Mouse (Mus musculus): ENCODE measurements around the gene Hpse2. TPM values are rescaled to one million over a fixed set of nuclear protein-coding genes. Genes with fewer than 3 reads are reported as not detected.
"Not testable (repeated sequence)": the region's sequence is repeated elsewhere in the genome, so short reads cannot be mapped to it uniquely, and the experiment has no call there.

Gene Hpse2
- polyA plus RNA-seq, 1 experiment from 2014 or later = 0.13 TPM

DNA sequence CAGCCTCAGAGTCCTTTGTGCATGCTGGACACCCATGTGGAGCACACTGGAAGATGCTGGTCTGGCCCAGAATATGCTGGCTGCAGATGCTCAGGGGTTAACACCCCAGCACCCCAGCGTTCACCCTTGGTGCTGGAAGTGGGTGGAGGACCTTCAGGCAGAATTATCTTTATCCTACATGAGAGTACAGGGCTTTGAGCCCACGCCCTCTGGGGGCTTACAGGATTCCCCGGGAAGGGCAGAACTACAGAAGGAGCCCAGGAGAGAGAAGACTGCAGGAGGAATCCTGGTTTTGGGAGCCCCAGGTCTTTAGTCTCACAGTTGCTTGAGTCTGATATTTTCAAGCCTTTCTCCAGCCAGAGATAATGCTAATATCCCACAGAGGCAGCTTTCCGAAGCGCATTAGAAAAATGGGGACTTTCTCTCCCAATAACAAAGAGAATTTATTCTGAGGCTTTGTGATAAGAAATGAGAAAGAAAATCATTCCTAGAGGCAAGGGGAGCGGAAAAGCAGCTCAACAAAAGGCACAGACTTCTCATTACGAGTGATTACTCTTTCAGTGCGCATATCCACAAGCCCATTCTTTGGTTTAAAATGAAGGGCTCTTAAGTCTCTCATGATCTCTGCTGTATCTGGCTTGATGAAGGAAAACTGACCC is 602.5 kb downstream of the Hpse2 start:
- Histone ChIP-seq H3K9me3 (ENCODE audit: control insufficient read depth, low read length) (no peaks in the 10 kb centered on the region), H3K27ac (ENCODE audit: low read length) (no peak overlapping the region), H3K4me1 (replicated peaks; ENCODE audit: control insufficient read depth, insufficient read depth, low read length) (peaks cover 8% of the 10 kb centered on the region), H3K27me3 (replicated peaks; ENCODE audit: control insufficient read depth, insufficient read depth, low read length) (peaks cover 3% of the 10 kb centered on the region), H3K9ac (replicated peaks; ENCODE audit: low read depth, low read length) (no peak overlapping the region; the same call in 1 of the 2 replicates), H3K36me3 (ENCODE audit: control insufficient read depth, insufficient read depth) (no peaks in the 10 kb centered on the region), H3K4me3 (replicated peaks; ENCODE audit: low read length) (no peak overlapping the region), H3K4me2 (ENCODE audit: low read length) (0 out of 2 replicates have a peak overlapping the region, but pooled peaks have one; percentile 7)
- ATAC-seq = peak; percentile 38; the same call in 1 of the 2 replicates
- WGBS = 11% methylated on average over 8 of the region's 8 CpGs

DNA sequence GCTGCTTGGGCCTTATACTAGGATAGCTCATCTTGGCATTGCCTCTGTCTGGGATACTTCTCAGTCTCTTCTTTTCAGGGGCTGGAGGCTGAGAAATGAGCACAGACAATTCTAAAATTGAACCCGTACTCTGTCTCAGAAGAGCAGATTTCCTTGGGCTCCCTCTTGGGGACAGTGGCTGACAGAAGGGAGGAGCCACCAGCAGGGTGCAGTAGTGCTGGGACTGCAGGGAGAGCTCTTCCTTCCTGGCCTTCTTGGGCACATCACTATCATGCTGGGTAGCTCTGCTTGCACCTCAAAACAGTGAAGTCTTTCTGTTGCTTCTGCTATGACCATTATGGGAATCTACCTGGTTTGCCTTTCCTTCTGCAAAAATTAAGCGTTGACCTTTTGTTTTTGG is 603.0 kb downstream of the Hpse2 start:
- Histone ChIP-seq H3K4me2 (ENCODE audit: low read length) (no peak overlapping the region), H3K9me3 (ENCODE audit: control insufficient read depth, low read length) (no peaks in the 10 kb centered on the region), H3K36me3 (ENCODE audit: control insufficient read depth, insufficient read depth) (no peaks in the 10 kb centered on the region), H3K27ac (ENCODE audit: low read length) (no peak overlapping the region), H3K27me3 (replicated peaks; ENCODE audit: control insufficient read depth, insufficient read depth, low read length) (peaks cover 3% of the 10 kb centered on the region), H3K4me3 (replicated peaks; ENCODE audit: low read length) (no peak overlapping the region), H3K9ac (replicated peaks; ENCODE audit: low read depth, low read length) (no peak overlapping the region), H3K4me1 (replicated peaks; ENCODE audit: control insufficient read depth, insufficient read depth, low read length) (peaks cover 9% of the 10 kb centered on the region)
- ATAC-seq = no peak
- WGBS = 35% methylated on average over 2 of the region's 2 CpGs

DNA sequence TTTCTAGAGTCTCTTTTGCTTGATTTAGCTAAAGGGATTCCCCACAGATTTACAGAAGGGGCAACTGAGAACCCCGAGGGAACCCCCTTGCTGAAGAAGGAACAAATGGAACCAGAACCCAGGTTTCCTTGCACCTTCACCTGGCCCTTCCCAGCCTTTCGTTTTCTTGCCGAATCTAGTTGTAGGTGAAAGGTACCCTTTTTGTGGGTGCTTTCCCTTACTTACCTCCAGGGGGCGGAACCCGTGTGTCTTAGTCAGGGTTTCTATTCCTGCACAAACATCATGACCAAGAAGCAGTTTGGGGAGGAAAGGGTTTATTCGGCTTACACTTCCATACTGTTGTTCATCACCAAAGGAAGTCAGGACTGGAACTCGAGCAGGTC is 608.0 kb downstream of the Hpse2 start:
- H3K27me3 ChIP-seq (replicated peaks; ENCODE audit: control insufficient read depth, insufficient read depth, low read length); H3K36me3 ChIP-seq (ENCODE audit: control insufficient read depth, insufficient read depth); H3K9me3 ChIP-seq (ENCODE audit: control insufficient read depth, low read length); H3K4me1 ChIP-seq (replicated peaks; ENCODE audit: control insufficient read depth, insufficient read depth, low read length); ATAC-seq: not testable (repeated sequence)
- H3K27ac ChIP-seq (ENCODE audit: low read length) = peak overlapping the region; percentile 92
- H3K4me2 ChIP-seq (ENCODE audit: low read length) = peak overlapping the region; percentile 75
- peak overlapping the region; percentile 81 for H3K9ac ChIP-seq (replicated peaks; ENCODE audit: low read depth, low read length)
- H3K4me3 ChIP-seq (replicated peaks; ENCODE audit: low read length) = peak overlapping the region; percentile 71
- 56% methylated on average over 7 of the region's 7 CpGs for WGBS

DNA sequence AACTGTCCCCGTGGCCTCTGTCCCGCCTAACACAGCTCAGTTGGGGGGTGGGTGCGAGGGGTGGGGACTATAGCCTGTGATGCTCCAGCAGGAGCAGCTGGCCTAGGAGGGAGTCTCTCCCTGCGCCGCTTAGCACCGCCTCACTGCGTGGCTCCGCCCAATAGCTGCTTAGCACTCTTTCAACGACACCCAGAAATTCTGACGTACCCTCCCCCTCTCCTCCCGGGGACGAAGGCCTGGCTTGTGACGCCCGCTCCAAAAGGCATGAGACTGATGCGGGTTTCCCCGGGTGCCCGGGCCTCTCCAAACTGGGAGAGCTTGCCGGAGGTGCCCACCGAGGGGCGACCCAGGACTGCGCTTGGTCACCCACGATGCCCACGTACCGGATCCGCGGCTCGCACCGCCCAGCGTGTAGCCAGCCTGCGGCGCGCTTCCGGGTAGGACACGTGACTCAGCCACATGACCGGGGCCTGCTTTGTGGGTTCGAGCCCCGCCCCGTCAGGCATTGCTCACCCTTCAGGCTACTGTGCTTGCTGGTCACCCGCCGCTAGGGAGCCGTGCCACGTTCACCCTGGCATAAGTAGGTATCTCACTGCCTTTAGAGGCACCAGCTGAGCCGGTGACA is 608.5 kb downstream of the Hpse2 start, which contains the start of gene Hps1:
Gene Hps1, minus strand, starts transcription at position 448 of the 625 bp plus-strand sequence.
- under 1% methylated on average over 43 of the region's 43 CpGs for WGBS
- peak; percentile 99 for ATAC-seq
- Histone ChIP-seq H3K9me3 (ENCODE audit: control insufficient read depth, low read length) (no peaks in the 10 kb centered on the region), H3K27ac (ENCODE audit: low read length) (peak within 1 kb of the TSS; percentile 92), H3K4me2 (ENCODE audit: low read length) (peak within 1 kb of the TSS; percentile 75), H3K27me3 (replicated peaks; ENCODE audit: control insufficient read depth, insufficient read depth, low read length) (no peaks in the 10 kb centered on the region), H3K36me3 (ENCODE audit: control insufficient read depth, insufficient read depth) (no peaks in the 10 kb centered on the region), H3K4me3 (replicated peaks; ENCODE audit: low read length) (peak within 1 kb of the TSS; percentile 71), H3K4me1 (replicated peaks; ENCODE audit: control insufficient read depth, insufficient read depth, low read length) (peaks cover 8% of the 10 kb centered on the region), H3K9ac (replicated peaks; ENCODE audit: low read depth, low read length) (peak within 1 kb of the TSS; percentile 81)

DNA sequence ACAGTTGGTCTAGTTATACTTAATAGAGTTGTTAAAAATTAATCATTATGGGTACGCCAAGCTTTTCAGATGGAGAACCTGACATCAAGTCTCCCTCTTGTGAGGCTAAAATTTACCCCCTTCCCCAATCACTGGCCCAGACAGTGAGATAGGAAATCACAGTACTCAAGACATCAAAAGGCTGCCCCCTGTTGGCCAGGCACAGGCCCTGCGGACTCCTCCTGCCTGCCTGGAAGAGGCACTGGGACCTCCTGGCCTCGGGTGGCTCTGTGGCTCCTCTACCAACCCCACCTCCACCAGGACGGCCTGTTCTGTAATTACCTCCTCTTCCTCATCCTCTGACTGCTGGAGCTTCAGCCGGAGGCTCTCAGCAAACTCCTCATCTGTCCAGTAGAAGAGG is 610.4 kb downstream of the Hpse2 start:
- Histone ChIP-seq H3K36me3 (ENCODE audit: control insufficient read depth, insufficient read depth) (no peaks in the 10 kb centered on the region), H3K27ac (ENCODE audit: low read length) (no peak overlapping the region), H3K9ac (replicated peaks; ENCODE audit: low read depth, low read length) (no peak overlapping the region), H3K4me2 (ENCODE audit: low read length) (no peak overlapping the region), H3K4me3 (replicated peaks; ENCODE audit: low read length) (no peak overlapping the region), H3K9me3 (ENCODE audit: control insufficient read depth, low read length) (no peaks in the 10 kb centered on the region), H3K27me3 (replicated peaks; ENCODE audit: control insufficient read depth, insufficient read depth, low read length) (no peaks in the 10 kb centered on the region), H3K4me1 (replicated peaks; ENCODE audit: control insufficient read depth, insufficient read depth, low read length) (peaks cover 8% of the 10 kb centered on the region)
- no peak for ATAC-seq
- 84% methylated on average over 5 of the region's 5 CpGs for whole genome bisulfite sequencing

DNA sequence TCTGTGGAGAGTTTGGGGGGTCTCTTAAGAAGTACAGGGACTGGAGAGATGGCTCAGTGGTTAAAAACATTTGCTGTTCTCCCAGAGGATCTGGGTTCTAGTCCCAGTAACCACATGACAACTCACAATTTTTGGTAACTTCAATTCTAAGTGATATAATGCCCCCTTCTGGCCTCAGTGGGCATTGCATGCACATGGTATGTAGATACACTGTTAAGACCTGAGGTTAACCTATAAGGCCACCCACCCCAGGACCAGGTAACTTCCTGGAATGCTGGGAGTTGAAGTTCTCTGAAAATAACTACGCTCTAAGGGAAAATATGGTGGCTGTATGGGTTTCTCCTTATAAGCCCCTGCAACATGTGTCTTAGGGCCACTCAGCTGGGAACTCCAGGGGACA is 611.3 kb downstream of the Hpse2 start:
- H3K4me3 ChIP-seq (replicated peaks; ENCODE audit: low read length) = no peak overlapping the region
- peaks cover 8% of the 10 kb centered on the region for H3K4me1 ChIP-seq (replicated peaks; ENCODE audit: control insufficient read depth, insufficient read depth, low read length)
- H3K27me3 ChIP-seq (replicated peaks; ENCODE audit: control insufficient read depth, insufficient read depth, low read length) = no peaks in the 10 kb centered on the region
- H3K9ac ChIP-seq (replicated peaks; ENCODE audit: low read depth, low read length) = no peak overlapping the region
- no peak overlapping the region for H3K27ac ChIP-seq (ENCODE audit: low read length)
- no peak overlapping the region for H3K4me2 ChIP-seq (ENCODE audit: low read length)
- no peaks in the 10 kb centered on the region for H3K36me3 ChIP-seq (ENCODE audit: control insufficient read depth, insufficient read depth)
- no peak for ATAC-seq
- WGBS = 100% methylated on average over 1 of the region's 1 CpGs
- no peaks in the 10 kb centered on the region for H3K9me3 ChIP-seq (ENCODE audit: control insufficient read depth, low read length)

DNA sequence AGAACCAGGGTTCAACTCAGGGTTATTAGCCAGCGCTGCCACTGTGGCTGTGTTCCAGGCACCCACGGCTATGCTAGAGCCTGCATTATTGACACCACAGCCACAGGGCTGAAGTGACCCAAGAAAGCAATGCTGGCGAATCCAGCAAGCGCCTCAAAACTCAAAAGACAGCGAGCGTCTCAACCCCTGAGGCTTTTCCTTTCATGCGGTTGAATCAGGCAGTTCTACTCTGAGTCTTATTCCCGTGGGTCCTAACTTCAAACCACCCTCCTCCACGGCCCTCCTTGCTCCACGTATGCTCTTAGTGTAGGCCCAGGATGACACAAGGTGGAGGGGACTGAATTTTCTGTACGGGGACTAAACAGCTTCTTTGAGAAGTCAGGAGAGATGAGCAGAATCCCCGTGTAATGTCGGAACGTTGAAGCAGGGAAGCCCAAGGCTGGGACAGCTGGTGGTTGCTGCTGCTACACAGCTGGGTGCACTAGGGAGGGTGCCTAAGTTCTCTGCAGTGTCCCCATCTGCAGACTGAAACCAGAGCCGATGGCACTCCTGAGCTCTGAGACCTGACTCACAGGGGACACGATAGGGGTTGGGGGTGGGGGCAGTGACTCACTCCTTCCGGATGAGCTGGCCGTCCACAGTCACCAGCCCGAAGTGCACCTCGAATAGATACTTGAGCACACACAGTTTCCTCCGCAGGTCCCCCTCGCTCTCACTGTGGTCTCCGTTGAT is 617.8 kb downstream of the Hpse2 start:
- Histone ChIP-seq H3K36me3 (ENCODE audit: control insufficient read depth, insufficient read depth) (no peaks in the 10 kb centered on the region; the same call in 1 of the 2 replicates), H3K9me3 (ENCODE audit: control insufficient read depth, low read length) (no peaks in the 10 kb centered on the region), H3K4me3 (replicated peaks; ENCODE audit: low read length) (no peak overlapping the region), H3K27me3 (replicated peaks; ENCODE audit: control insufficient read depth, insufficient read depth, low read length) (no peaks in the 10 kb centered on the region), H3K4me2 (ENCODE audit: low read length) (no peak overlapping the region), H3K4me1 (replicated peaks; ENCODE audit: control insufficient read depth, insufficient read depth, low read length) (no peaks in the 10 kb centered on the region), H3K9ac (replicated peaks; ENCODE audit: low read depth, low read length) (no peak overlapping the region), H3K27ac (ENCODE audit: low read length) (no peak overlapping the region)
- ATAC-seq = no peak
- 84% methylated on average over 23 of the region's 23 CpGs for WGBS

DNA sequence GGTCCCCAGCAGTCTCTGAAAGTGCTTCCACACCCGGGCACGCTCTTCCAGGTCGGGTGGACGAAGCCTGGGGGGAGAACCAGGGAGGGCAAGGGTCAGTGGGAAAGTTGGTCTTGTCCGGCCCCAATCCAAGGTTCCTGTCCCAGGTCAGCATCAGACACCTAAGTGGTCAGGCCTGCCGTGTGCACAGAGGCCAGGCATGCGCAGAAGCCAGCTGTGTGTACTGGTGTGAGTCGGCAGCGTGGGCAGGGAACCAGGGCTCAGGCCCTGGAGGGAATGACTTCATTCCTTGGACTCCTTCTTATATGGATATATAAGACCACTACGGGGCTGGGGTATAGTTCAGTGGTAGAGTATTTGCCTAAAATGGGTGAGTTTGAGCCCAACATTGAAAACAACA is 618.5 kb downstream of the Hpse2 start:
- Histone ChIP-seq H3K27me3 (replicated peaks; ENCODE audit: control insufficient read depth, insufficient read depth, low read length) (no peaks in the 10 kb centered on the region), H3K27ac (ENCODE audit: low read length) (no peak overlapping the region), H3K4me2 (ENCODE audit: low read length) (no peak overlapping the region), H3K4me1 (replicated peaks; ENCODE audit: control insufficient read depth, insufficient read depth, low read length) (no peaks in the 10 kb centered on the region), H3K9me3 (ENCODE audit: control insufficient read depth, low read length) (no peaks in the 10 kb centered on the region), H3K9ac (replicated peaks; ENCODE audit: low read depth, low read length) (no peak overlapping the region), H3K4me3 (replicated peaks; ENCODE audit: low read length) (no peak overlapping the region), H3K36me3 (ENCODE audit: control insufficient read depth, insufficient read depth) (no peaks in the 10 kb centered on the region; the same call in 1 of the 2 replicates)
- 95% methylated on average over 10 of the region's 10 CpGs for WGBS
- ATAC-seq = no peak

DNA sequence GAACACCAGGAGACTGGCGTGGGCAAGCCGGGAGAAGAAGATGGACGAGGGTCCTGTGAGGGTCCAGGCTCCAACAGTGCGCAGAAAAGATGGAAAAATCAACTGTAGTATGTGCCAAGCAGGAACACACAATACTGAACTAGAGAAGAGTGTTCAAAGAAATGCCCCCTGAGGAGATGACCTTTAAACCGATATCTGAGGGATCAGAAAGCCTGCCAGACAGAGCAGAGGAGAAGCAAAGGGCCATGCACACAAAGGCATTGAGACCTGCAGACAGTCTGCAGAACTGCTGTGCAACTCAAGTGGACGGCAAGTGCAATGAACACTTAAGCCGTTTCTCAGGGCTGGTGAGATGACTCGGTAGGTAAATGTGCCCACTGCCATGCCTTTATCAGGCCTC is 620.8 kb downstream of the Hpse2 start:
- Histone ChIP-seq H3K27me3 (replicated peaks; ENCODE audit: control insufficient read depth, insufficient read depth, low read length) (no peaks in the 10 kb centered on the region), H3K4me2 (ENCODE audit: low read length) (no peak overlapping the region), H3K4me1 (replicated peaks; ENCODE audit: control insufficient read depth, insufficient read depth, low read length) (no peaks in the 10 kb centered on the region), H3K4me3 (replicated peaks; ENCODE audit: low read length) (no peak overlapping the region), H3K9me3 (ENCODE audit: control insufficient read depth, low read length) (no peaks in the 10 kb centered on the region), H3K9ac (replicated peaks; ENCODE audit: low read depth, low read length) (no peak overlapping the region), H3K27ac (ENCODE audit: low read length) (no peak overlapping the region), H3K36me3 (ENCODE audit: control insufficient read depth, insufficient read depth) (no peaks in the 10 kb centered on the region; the same call in 1 of the 2 replicates)
- no peak for ATAC-seq
- WGBS = 73% methylated on average over 8 of the region's 8 CpGs
